Mouse (Mus musculus) mouse embryonic stem cell (cell line): Measurements from ENCODE around the gene Aldh3a2.

Experiments
- in situ Hi-C, 2 experiments: fragments of 300-500 bp; cut with MboI; formaldehyde crosslinking; loops; 1 replicate in 1 of 2; 3 replicates in 1 of 2; pipeline ENCODE4 v1.14.3; 2019 to 2020; ENCODE audit warnings: low sequenced_read_pairs in 2 of 2, low pct_unique_long_range_greater_than_20kb in 1 of 2, mixed read lengths in 1 of 2; ENCODE audit not compliant: unreplicated experiment in 1 of 2

The Aldh3a2 gene

GRCm38 (mm10) chr11:61276482-61276881, 9.2 kb upstream of the Aldh3a2 start:
- in situ Hi-C loops: no loop called here

GRCm38 (mm10) chr11:61275106-61275505, 7.8 kb upstream of the Aldh3a2 start:
- in situ Hi-C loops: no loop called here

GRCm38 (mm10) chr11:61274421-61274820, 7.2 kb upstream of the Aldh3a2 start:
- in situ Hi-C loops: no loop called here

GRCm38 (mm10) chr11:61273928-61274327, 6.7 kb upstream of the Aldh3a2 start:
- in situ Hi-C loops: no loop called here

- in situ Hi-C loops: no loop called here
These were observed 4.3 kb upstream of the Aldh3a2 start for GRCm38 (mm10) chr11:61271612-61272011.

GRCm38 (mm10) chr11:61270406-61270805, 3.1 kb upstream of the Aldh3a2 start:
- in situ Hi-C loops: no loop called here

GRCm38 (mm10) chr11:61268626-61269349, 1.5 kb upstream of the Aldh3a2 start:
- in situ Hi-C loops: no loop called here

- in situ Hi-C loops: no loop called here
These were observed 3.4 kb downstream of the Aldh3a2 start for GRCm38 (mm10) chr11:61263841-61264240.

- in situ Hi-C loops: no loop called here
These were observed 4.7 kb downstream of the Aldh3a2 start for GRCm38 (mm10) chr11:61262516-61262915.

- in situ Hi-C loops: no loop called here
These were observed 8.2 kb downstream of the Aldh3a2 start for GRCm38 (mm10) chr11:61259106-61259505.

GRCm38 (mm10) chr11:61252807-61253206, 14.5 kb downstream of the Aldh3a2 start:
- in situ Hi-C loops: no loop called here

- in situ Hi-C loops: no loop called here
These were observed 15.5 kb downstream of the Aldh3a2 start for GRCm38 (mm10) chr11:61251741-61252140.

GRCm38 (mm10) chr11:61244406-61244805, 22.9 kb downstream of the Aldh3a2 start:
- in situ Hi-C loops: no loop called here

- in situ Hi-C loops: no loop called here
These were observed 31.2 kb downstream of the Aldh3a2 start for GRCm38 (mm10) chr11:61236015-61236414.

GRCm38 (mm10) chr11:61234174-61234573, 33.1 kb downstream of the Aldh3a2 start:
- in situ Hi-C loops: no loop called here

- in situ Hi-C loops: no loop called here
These were observed 35.9 kb downstream of the Aldh3a2 start for GRCm38 (mm10) chr11:61231329-61231728.

- in situ Hi-C loops: no loop called here
These were observed 38.9 kb downstream of the Aldh3a2 start for GRCm38 (mm10) chr11:61228406-61228805.

- in situ Hi-C loops: no loop called here
These were observed 39.4 kb downstream of the Aldh3a2 start for GRCm38 (mm10) chr11:61227816-61228215.

GRCm38 (mm10) chr11:61225941-61226412, 41.3 kb downstream of the Aldh3a2 start:
- in situ Hi-C loops: no loop called here

- in situ Hi-C loops: no loop called here
These were observed 41.8 kb downstream of the Aldh3a2 start for GRCm38 (mm10) chr11:61225511-61225910.
